ENCODE assay signal across 7 mouse cellular contexts in genomic region chr2:60880789-60881570, GRCm38 (mm10).
DNase-seq lines count a peak whose midpoint lies in the region; ATAC-seq lines count a peak whose summit lies in the region.

No protein-coding gene starts in this region.

- peak; percentile 84 for ATAC-seq in midbrain, embryonic 16.5 days

- no peaks in the 10 kb centered on the region for H3K36me3 ChIP-seq in midbrain, embryonic 16.5 days (ENCODE audit: control insufficient read depth, insufficient read depth, low read length)

- peaks cover 11% of the 10 kb centered on the region for H3K27me3 ChIP-seq in midbrain, embryonic 16.5 days (ENCODE audit: control insufficient read depth, insufficient read depth, low read depth, low read length)

- peak overlapping the region; percentile 34 for H3K27ac ChIP-seq in midbrain, embryonic 16.5 days (ENCODE audit: low read length)

- peak overlapping the region; percentile 86 for H3K4me2 ChIP-seq in midbrain, embryonic 16.5 days (ENCODE audit: low read length)

- DNase-seq in adrenal gland, adult 8-10 months = peak; percentile 52
- peak; percentile 48 for DNase-seq in embryo, embryonic 11.5 days (ENCODE audit: low read depth, low spot score)
- DNase-seq in heart, adult 11 months = peak; percentile 99
- peak; percentile 61 for DNase-seq in kidney, adult 11 months
- DNase-seq in liver = peak; percentile 86
- peak; percentile 43 to 57 for DNase-seq in spleen, postnatal 14 days (ENCODE audit: low spot score in 2 of 2)

- no peaks in the 10 kb centered on the region for H3K9me3 ChIP-seq in midbrain, embryonic 16.5 days (replicated peaks; ENCODE audit: control insufficient read depth, low read length, poor library complexity, severe bottlenecking)

- H3K9ac ChIP-seq in midbrain, embryonic 16.5 days (ENCODE audit: low read depth, low read length) = peak overlapping the region; percentile 70

- WGBS in midbrain, embryonic 16.5 days = under 1% methylated on average over 86 of the region's 104 CpGs

- peak overlapping the region; percentile 60 for H3K4me3 ChIP-seq in midbrain, embryonic 16.5 days (ENCODE audit: low read depth, low read length)

- H3K4me1 ChIP-seq in midbrain, embryonic 16.5 days (ENCODE audit: control insufficient read depth, insufficient read depth, low read length) = peaks cover 9% of the 10 kb centered on the region

Comparison
In these comparisons a context has a peak if more than half of its experiments do, and no peak if none do; other contexts are left out.
1. Peak in every context shown above with its lines: DNase-seq, ATAC-seq, H3K4me3 ChIP-seq and H3K27ac ChIP-seq.
2. DNase-seq: peak in every context shown above with its lines; median percentile 99 in heart, adult 11 months; 86 in liver; 61 in kidney, adult 11 months; 52 in adrenal gland, adult 8-10 months; 50 in spleen, postnatal 14 days; 48 in embryo, embryonic 11.5 days.